Mouse (Mus musculus): ENCODE measurements around the gene Rpn1.
"Not testable (repeated sequence)": the region's sequence is repeated elsewhere in the genome, so short reads cannot be mapped to it uniquely, and the experiment has no call there.

The Rpn1 gene

GRCm38 (mm10) chr6:88121781-88122180 lies 37.5 kb downstream of the Rpn1 start:
- no peak for DNase-seq (ENCODE audit: low read depth)

- DNase-seq (ENCODE audit: low read depth), result no peak
These were observed 39.0 kb downstream of the Rpn1 start for GRCm38 (mm10) chr6:88123150-88123857.

- DNase-seq (ENCODE audit: low read depth), result no peak
These were observed 39.6 kb downstream of the Rpn1 start for GRCm38 (mm10) chr6:88123858-88124261.

- no peak for DNase-seq (ENCODE audit: low read depth)
These were observed 40.3 kb downstream of the Rpn1 start for GRCm38 (mm10) chr6:88124551-88124950.

GRCm38 (mm10) chr6:88125815-88126214 lies 41.5 kb downstream of the Rpn1 start:
- not testable (repeated sequence) for DNase-seq (ENCODE audit: low read depth)

- no peak for DNase-seq (ENCODE audit: low read depth)
These were observed 47.2 kb downstream of the Rpn1 start for GRCm38 (mm10) chr6:88131521-88131920.

- DNase-seq (ENCODE audit: low read depth), result no peak
These were observed 47.8 kb downstream of the Rpn1 start for GRCm38 (mm10) chr6:88132051-88132450.

GRCm38 (mm10) chr6:88133061-88133460 lies 48.8 kb downstream of the Rpn1 start:
- no peak for DNase-seq (ENCODE audit: low read depth)

- DNase-seq (ENCODE audit: low read depth), result no peak
These were observed 49.6 kb downstream of the Rpn1 start for GRCm38 (mm10) chr6:88133878-88134277.

GRCm38 (mm10) chr6:88136201-88136631 lies 51.9 kb downstream of the Rpn1 start:
- no peak for DNase-seq (ENCODE audit: low read depth)

- DNase-seq (ENCODE audit: low read depth), result no peak
These were observed 54.2 kb downstream of the Rpn1 start for GRCm38 (mm10) chr6:88138485-88138884.

GRCm38 (mm10) chr6:88140264-88140663 lies 56.0 kb downstream of the Rpn1 start:
- no peak for DNase-seq (ENCODE audit: low read depth)

GRCm38 (mm10) chr6:88145793-88146192 lies 61.5 kb downstream of the Rpn1 start:
- DNase-seq (ENCODE audit: low read depth), result no peak

- no peak for DNase-seq (ENCODE audit: low read depth)
These were observed 62.3 kb downstream of the Rpn1 start for GRCm38 (mm10) chr6:88146576-88146975.

- no peak for DNase-seq (ENCODE audit: low read depth)
These were observed 63.2 kb downstream of the Rpn1 start for GRCm38 (mm10) chr6:88147411-88148003.

- no peak for DNase-seq (ENCODE audit: low read depth)
These were observed 67.1 kb downstream of the Rpn1 start for GRCm38 (mm10) chr6:88151335-88151734.

- DNase-seq (ENCODE audit: low read depth), result no peak
These were observed 67.9 kb downstream of the Rpn1 start for GRCm38 (mm10) chr6:88152127-88152705.

GRCm38 (mm10) chr6:88152979-88153378 lies 68.7 kb downstream of the Rpn1 start:
- DNase-seq (ENCODE audit: low read depth), result no peak

Data from naive thymus-derived CD4-positive, alpha-beta T cell, adult 2 months (primary cell).